Mouse (Mus musculus) heart, embryonic 16.5 days (tissue): ENCODE data around the gene Gm21972. TPM values are rescaled to one million over a fixed set of nuclear protein-coding genes. Genes with fewer than 3 reads are reported as not detected.

ENCODE experiments used
- ATAC-seq: fragments of 200-750 bp; cut with Nextera tagmentation; replicated peaks from 2 replicates; pipeline ENCODE4 v1.8.0; 2017; ENCODE audit warnings: moderate number of reproducible peaks; ENCODE audit not compliant: insufficient read depth, low FRiP score; ENCODE audit errors: extremely low read depth
- H3K27ac ChIP-seq: fragments of 300-500 bp; sonication (generic); 2 replicates; pipeline ENCODE4 v1.5.1; 2014; ENCODE audit warnings: mild to moderate bottlenecking, low read length, control low read depth, moderate library complexity
- H3K27me3 ChIP-seq: fragments of 300-500 bp; sonication (generic); 2 replicates; pipeline ENCODE4 v1.6.1; 2014; ENCODE audit warnings: low read length, mixed read lengths; ENCODE audit not compliant: control insufficient read depth, insufficient read depth
- H3K36me3 ChIP-seq: fragments of 300-500 bp; sonication (generic); 2 replicates; pipeline ENCODE4 v1.6.1; 2014; ENCODE audit not compliant: control insufficient read depth, insufficient read depth
- H3K4me1 ChIP-seq: fragments of 300-500 bp; sonication (generic); 2 replicates; pipeline ENCODE4 v1.6.1; 2014; ENCODE audit warnings: low read length, mixed read lengths; ENCODE audit not compliant: control insufficient read depth, insufficient read depth
- H3K4me2 ChIP-seq: fragments of 300-500 bp; sonication (generic); 2 replicates; pipeline ENCODE4 v1.6.1; 2014; ENCODE audit warnings: low read depth, mild to moderate bottlenecking, control low read depth, low read length
- H3K4me3 ChIP-seq: fragments of 300-500 bp; sonication (generic); 2 replicates; pipeline ENCODE4 v1.5.1; 2014; ENCODE audit warnings: mild to moderate bottlenecking, control low read depth, low read length
- H3K9ac ChIP-seq: fragments of 300-500 bp; sonication (generic); 2 replicates; pipeline ENCODE4 v1.6.1; 2014; ENCODE audit warnings: low read length, control low read depth
- H3K9me3 ChIP-seq: fragments of 300-500 bp; sonication (generic); replicated peaks from 2 replicates; pipeline ENCODE4 v1.6.1; 2016; ENCODE audit warnings: low read length; ENCODE audit not compliant: control insufficient read depth
- WGBS: fragments of 180-500 bp; shearing (Covaris S2); extraction: QIAGEN DNeasy Blood & Tissue Kit; methylation state at CpG from one replicate; pipeline ENCODE4 v1.1.7; 2014; 5-methylcytosine and 5-hydroxymethylcytosine counted together
- polyA plus RNA-seq: library from polyadenylated mRNA; unstranded; fragments of >200 nt; fragmentation: Nextera tagmentation; extraction: Ambion mirVana; gene quantifications from 2 replicates; pipeline ENCODE4 v1.2.1, GENCODE M21; 2015

Gm21972 gene
- polyA plus RNA-seq, 1 experiment from 2014 or later = not detected

DNA sequence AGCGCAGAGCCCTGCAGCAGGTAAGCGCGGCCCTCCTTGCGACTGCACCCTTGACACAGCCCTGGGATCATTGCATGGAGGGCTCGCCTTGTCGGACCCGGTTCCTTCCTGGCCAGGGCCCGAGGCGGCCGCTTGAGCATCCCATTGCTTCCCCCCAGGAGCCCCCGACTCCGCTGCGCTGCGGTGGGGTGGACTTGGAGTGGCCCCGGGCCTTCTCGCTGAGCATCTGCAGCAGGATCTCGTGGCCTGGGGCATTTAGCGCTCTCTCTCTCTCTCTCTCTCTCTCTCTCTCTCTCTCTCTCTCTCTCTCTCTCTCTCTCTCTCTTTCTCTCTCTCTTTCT lies 21.4 kb downstream of the Gm21972 start:
- no peak for ATAC-seq
- H3K36me3 ChIP-seq = no peaks in the 10 kb centered on the region
- H3K27me3 ChIP-seq = no peaks in the 10 kb centered on the region
- peak overlapping the region; percentile 95 for H3K4me3 ChIP-seq
- H3K27ac ChIP-seq = no peak overlapping the region
- H3K4me1 ChIP-seq = peaks cover 10% of the 10 kb centered on the region
- peak overlapping the region; percentile 88 for H3K4me2 ChIP-seq
- no peaks in the 10 kb centered on the region for H3K9me3 ChIP-seq
- peak overlapping the region; percentile 83 for H3K9ac ChIP-seq
- WGBS = 0% methylated on average over 12 of the region's 18 CpGs

GRCm38 (mm10) chr1:86156075-86156474 lies 22.6 kb downstream of the Gm21972 start:
- H3K4me3 ChIP-seq = no peak overlapping the region
- peaks cover 4% of the 10 kb centered on the region; the same call in 1 of the 2 replicates for H3K36me3 ChIP-seq
- no peak overlapping the region for H3K4me2 ChIP-seq
- ATAC-seq = no peak
- H3K27me3 ChIP-seq = no peaks in the 10 kb centered on the region
- H3K9me3 ChIP-seq = no peaks in the 10 kb centered on the region
- 0 out of 2 replicates have a peak overlapping the region, but pooled peaks have one; percentile 18 for H3K9ac ChIP-seq
- no peak overlapping the region for H3K27ac ChIP-seq
- H3K4me1 ChIP-seq = peaks cover 10% of the 10 kb centered on the region
- 72% methylated on average over 3 of the region's 3 CpGs for WGBS

- H3K9me3 ChIP-seq = no peaks in the 10 kb centered on the region
- ATAC-seq = no peak
- WGBS = 72% methylated on average over 6 of the region's 6 CpGs
- H3K4me3 ChIP-seq = no peak overlapping the region
- H3K27me3 ChIP-seq = no peaks in the 10 kb centered on the region
- peaks cover 4% of the 10 kb centered on the region; the same call in 1 of the 2 replicates for H3K36me3 ChIP-seq
- H3K4me2 ChIP-seq = no peak overlapping the region
- peaks cover 10% of the 10 kb centered on the region for H3K4me1 ChIP-seq
- H3K9ac ChIP-seq = no peak overlapping the region
- H3K27ac ChIP-seq = no peak overlapping the region
These were observed 23.2 kb downstream of the Gm21972 start for GRCm38 (mm10) chr1:86156595-86156994.

- H3K4me1 ChIP-seq = peaks cover 5% of the 10 kb centered on the region
- H3K27ac ChIP-seq = no peak overlapping the region
- H3K4me3 ChIP-seq = no peak overlapping the region
- ATAC-seq = no peak
- H3K4me2 ChIP-seq = no peak overlapping the region
- no peaks in the 10 kb centered on the region for H3K27me3 ChIP-seq
- H3K36me3 ChIP-seq = peaks cover 4% of the 10 kb centered on the region; the same call in 1 of the 2 replicates
- no peaks in the 10 kb centered on the region for H3K9me3 ChIP-seq
- no peak overlapping the region for H3K9ac ChIP-seq
- 91% methylated on average over 6 of the region's 6 CpGs for WGBS
These were observed 26.6 kb downstream of the Gm21972 start for GRCm38 (mm10) chr1:86160059-86160458.

DNA sequence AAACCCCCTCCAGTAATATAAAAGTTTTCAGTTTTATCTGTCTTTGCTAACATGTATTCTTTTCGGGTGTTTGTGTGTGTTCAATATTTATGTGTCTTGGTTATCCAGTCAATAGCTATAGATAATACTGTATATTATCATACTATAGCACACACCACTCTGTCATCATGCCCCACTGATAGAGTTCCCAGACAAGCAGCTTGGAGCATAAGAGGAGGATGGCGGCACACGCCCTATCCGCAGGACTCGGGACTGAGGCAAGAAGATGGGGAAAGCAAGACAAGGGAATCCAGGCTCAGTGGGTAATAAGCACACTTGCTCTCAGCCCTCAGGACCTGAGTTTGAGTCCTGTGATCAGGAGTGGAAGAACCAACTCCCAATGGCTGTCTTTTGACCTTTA lies 27.0 kb downstream of the Gm21972 start:
- no peak for ATAC-seq

GRCm38 (mm10) chr1:86161061-86161460 lies 27.6 kb downstream of the Gm21972 start:
- Histone ChIP-seq H3K36me3 (peaks cover 4% of the 10 kb centered on the region; the same call in 1 of the 2 replicates), H3K4me3 (no peak overlapping the region), H3K4me1 (no peaks in the 10 kb centered on the region), H3K4me2 (no peak overlapping the region), H3K9me3 (no peaks in the 10 kb centered on the region), H3K27me3 (no peaks in the 10 kb centered on the region), H3K27ac (no peak overlapping the region), H3K9ac (no peak overlapping the region)
- ATAC-seq = no peak
- 56% methylated on average over 5 of the region's 5 CpGs for WGBS

More for the DNA sequence above, 27.0 kb downstream of the Gm21972 start:
- no peak overlapping the region for H3K27ac ChIP-seq
- no peaks in the 10 kb centered on the region for H3K9me3 ChIP-seq
- no peak overlapping the region for H3K4me3 ChIP-seq
- no peaks in the 10 kb centered on the region for H3K27me3 ChIP-seq
- no peak overlapping the region for H3K4me2 ChIP-seq
- H3K4me1 ChIP-seq = peaks cover under 1% of the 10 kb centered on the region
- H3K36me3 ChIP-seq = peaks cover 4% of the 10 kb centered on the region; the same call in 1 of the 2 replicates
- no peak overlapping the region for H3K9ac ChIP-seq
- WGBS = 92% methylated on average over 5 of the region's 5 CpGs

- Histone ChIP-seq H3K9ac (no peak overlapping the region), H3K4me2 (no peak overlapping the region), H3K27me3 (no peaks in the 10 kb centered on the region), H3K4me3 (no peak overlapping the region), H3K36me3 (peaks cover 3% of the 10 kb centered on the region; the same call in 1 of the 2 replicates), H3K4me1 (no peaks in the 10 kb centered on the region), H3K27ac (no peak overlapping the region), H3K9me3 (no peaks in the 10 kb centered on the region)
- ATAC-seq = no peak
- 89% methylated on average over 5 of the region's 5 CpGs for WGBS
These were observed 41.2 kb downstream of the Gm21972 start for GRCm38 (mm10) chr1:86174602-86175001.

GRCm38 (mm10) chr1:86176066-86176465 lies 42.6 kb downstream of the Gm21972 start:
- Histone ChIP-seq H3K27ac (no peak overlapping the region), H3K4me2 (no peak overlapping the region), H3K4me3 (no peak overlapping the region), H3K9me3 (no peaks in the 10 kb centered on the region), H3K27me3 (no peaks in the 10 kb centered on the region), H3K36me3 (peaks cover 3% of the 10 kb centered on the region; the same call in 1 of the 2 replicates), H3K4me1 (no peaks in the 10 kb centered on the region), H3K9ac (no peak overlapping the region)
- ATAC-seq = no peak
- WGBS = 87% methylated on average over 2 of the region's 2 CpGs

GRCm38 (mm10) chr1:86178462-86179253 lies 45.2 kb downstream of the Gm21972 start:
- no peak overlapping the region for H3K9ac ChIP-seq
- no peaks in the 10 kb centered on the region for H3K27me3 ChIP-seq
- H3K4me3 ChIP-seq = no peak overlapping the region
- no peak overlapping the region for H3K27ac ChIP-seq
- H3K4me1 ChIP-seq = no peaks in the 10 kb centered on the region
- ATAC-seq = peak; percentile 55
- WGBS = 41% methylated on average over 7 of the region's 7 CpGs
- H3K4me2 ChIP-seq = no peak overlapping the region
- H3K9me3 ChIP-seq = no peaks in the 10 kb centered on the region
- peaks cover 3% of the 10 kb centered on the region; the same call in 1 of the 2 replicates for H3K36me3 ChIP-seq
